Mouse (Mus musculus) testis, adult 2 months (tissue): ENCODE measurements around the gene Tceanc2.

ENCODE experiments used
- CTCF ChIP-seq: fragments of 200-500 bp; IDR thresholded peaks from 2 replicates; pipeline ENCODE4 v1.5.1; 2012; ENCODE audit warnings: low read depth, mild to moderate bottlenecking, inconsistent platforms, low read length, moderate library complexity; ENCODE audit not compliant: control insufficient read depth, insufficient read depth, insufficient replicate concordance
- POLR2A ChIP-seq: fragments of 200-500 bp; IDR thresholded peaks from 2 replicates; pipeline ENCODE4 v1.6.1; 2012; ENCODE audit warnings: low read depth, mild to moderate bottlenecking, inconsistent platforms, low read length, moderate library complexity; ENCODE audit not compliant: control insufficient read depth

GRCm38 (mm10) chr4:107139836-107140631 lies 38.9 kb downstream of the Tceanc2 start:
- TF ChIP-seq POLR2A (no peak), CTCF (no peak)
